Mouse (Mus musculus): ENCODE measurements around the gene Sdk2.

Gene Sdk2

DNA sequence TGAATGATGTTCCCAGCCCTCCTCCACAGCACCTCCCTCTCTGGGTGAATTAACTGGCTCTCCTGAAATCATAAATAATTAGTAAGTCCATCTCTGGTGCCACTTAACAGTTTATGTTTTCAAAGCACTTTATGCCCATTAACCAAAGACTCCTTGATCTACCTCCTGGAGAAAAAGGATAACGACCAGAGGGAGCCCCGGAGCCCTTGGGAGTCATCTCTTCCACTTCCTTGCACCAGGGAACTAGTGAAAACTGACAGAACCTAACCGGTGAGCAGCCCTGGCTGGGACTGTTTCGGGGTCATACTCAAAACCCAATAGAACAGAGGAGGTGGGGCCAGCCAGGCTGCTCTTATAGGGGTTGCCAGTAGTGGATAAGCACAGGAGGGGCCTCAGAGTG lies 22.5 kb downstream of the Sdk2 start:
- DNase-seq: no peak

DNA sequence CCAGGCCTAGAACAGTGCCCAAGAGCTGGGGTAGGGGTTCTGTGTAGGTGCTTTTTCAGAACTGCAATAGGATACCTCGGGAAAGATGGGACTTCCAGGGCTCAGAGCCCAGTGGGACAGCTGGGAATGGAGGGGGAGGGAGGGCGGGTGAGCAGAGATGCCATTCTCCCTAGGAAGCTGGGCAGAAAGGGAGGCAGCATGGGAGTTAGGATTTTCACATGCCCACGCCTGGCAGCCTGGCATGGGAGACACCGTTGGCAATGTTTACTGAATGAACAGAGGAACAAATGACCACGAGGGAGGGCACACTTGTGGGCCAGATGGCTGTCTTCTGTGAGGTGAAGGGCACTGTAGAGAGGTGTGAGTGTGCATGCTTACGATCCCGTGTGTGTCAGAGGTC lies 23.3 kb downstream of the Sdk2 start:
- no peak for DNase-seq

DNA sequence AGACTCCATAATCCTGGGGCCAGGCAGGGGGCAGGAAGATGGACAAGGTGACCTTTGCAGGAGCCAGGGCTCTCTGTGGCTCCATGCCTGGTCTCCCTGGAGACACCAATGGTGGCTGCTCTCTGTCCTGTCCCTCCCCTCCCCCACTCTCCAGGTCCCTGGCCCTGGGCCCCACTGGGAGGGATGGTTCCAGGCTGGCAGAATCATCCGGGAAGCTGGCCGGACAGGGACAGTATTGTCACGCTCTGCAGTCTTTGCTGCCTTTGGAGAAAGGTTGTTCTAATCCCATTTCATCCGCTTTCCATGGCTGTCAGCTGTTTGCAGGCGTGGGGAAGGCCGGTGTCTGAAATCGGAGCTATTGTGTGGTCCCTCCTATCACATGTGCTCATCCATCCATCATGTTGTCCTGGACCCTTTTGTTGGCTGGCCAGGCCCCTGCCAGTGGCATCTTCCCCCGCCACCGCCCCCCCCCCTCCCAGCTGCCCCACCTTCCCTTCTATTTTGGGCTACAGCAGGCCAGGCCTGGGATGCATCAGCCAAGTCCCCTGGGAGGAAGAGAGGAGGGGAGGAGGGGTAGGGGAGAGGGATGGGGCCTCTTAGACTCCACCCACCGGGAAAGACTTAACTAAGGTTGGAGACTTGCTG lies 26.3 kb downstream of the Sdk2 start:
- no peak for DNase-seq

DNA sequence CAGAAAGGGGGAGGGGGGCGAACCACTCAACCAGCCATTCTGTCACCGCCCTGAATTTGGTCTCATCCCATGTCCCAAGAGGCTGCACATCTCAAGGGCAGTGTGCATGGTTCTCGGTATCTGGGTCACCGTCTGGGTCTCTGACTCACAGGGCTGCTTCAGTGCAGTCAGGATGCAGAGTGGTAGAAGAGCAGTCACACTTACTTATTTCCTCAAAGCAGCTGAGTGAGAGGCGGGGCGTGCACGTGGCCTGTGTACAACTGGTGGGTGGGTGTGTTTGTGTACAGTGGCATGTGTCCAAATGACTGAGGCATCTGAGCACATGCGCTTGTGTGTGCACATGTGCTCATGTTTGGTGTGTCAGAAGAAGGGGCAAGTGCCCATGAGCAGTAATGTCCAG lies 28.8 kb downstream of the Sdk2 start:
- DNase-seq: no peak

DNA sequence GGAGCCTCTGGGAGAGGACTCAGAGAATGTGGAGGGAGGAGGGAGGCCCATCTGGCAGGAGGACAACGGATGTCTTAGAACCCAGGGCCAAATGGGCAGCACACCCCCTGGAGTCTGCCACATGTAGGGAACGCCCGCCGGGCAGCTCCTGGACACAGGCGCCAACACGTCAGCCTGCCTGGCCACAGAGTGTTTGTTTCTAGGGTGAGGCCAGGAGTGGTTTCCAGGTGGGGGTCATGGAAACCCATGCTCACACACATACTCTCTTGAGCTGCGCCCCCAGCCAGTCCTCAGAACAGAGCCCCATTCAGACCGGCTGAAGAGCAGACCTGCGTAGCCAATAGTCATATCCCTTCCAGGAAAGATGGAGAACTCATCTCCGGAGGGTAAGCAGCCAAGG lies 35.4 kb downstream of the Sdk2 start:
- DNase-seq: no peak

DNA sequence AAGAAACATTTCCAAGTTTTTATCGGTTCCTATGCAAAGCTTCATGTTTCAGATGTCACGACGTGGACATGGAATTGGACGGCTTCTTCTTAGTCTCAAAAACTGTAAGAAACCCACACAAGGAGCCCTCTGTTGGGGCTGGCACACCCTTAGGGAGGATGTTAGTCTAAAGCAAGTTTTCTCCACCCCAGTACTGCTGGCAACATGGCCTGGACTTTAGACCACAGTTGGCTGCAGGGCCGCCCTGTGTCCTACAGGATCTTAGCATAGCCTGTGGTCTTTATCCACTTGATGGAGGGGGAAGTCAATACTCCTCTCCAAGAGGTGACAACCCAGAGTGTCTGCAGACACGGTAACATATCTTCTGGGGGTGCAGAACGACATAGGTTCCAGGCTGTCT lies 36.6 kb downstream of the Sdk2 start:
- no peak for DNase-seq

DNA sequence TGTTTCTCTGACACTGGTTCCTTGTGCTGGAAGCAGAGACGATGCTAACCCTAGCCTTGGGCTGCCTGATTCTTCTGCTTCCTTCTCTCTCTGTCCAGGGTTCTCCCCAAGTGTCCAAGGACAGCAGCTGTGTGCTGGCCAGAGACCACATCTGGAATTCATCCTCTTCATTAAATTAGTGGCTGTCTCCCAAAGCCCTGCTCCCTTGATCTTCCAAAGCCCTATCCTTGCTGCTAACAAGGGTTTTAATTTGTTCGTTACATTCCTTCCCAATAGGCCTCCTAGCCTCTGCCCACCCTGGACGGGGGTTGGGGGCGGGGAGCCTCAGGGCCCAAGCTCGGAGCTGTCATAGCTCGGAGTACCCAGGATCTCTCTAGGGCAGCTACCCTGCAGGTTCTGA lies 38.3 kb downstream of the Sdk2 start:
- DNase-seq: no peak

DNA sequence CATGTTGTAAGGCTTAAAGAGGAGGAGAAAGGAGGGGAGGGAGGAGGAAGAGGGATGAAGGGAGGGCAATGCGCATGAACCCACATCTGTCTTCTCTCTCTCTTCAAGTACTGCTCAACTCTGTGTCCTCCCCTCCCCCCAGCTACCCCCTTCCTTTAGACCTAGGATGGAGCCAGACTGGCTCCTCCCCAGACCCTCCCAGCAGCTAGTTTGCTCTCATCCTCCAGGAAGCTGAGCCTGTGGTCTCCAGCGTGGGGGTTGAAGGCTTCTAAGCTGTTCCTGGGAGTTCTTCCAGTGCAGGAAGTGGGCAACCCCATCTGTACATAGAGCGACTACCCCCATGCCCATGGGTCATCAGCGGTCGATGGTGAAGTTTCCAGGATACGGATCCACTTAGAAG lies 38.8 kb downstream of the Sdk2 start:
- no peak for DNase-seq

DNA sequence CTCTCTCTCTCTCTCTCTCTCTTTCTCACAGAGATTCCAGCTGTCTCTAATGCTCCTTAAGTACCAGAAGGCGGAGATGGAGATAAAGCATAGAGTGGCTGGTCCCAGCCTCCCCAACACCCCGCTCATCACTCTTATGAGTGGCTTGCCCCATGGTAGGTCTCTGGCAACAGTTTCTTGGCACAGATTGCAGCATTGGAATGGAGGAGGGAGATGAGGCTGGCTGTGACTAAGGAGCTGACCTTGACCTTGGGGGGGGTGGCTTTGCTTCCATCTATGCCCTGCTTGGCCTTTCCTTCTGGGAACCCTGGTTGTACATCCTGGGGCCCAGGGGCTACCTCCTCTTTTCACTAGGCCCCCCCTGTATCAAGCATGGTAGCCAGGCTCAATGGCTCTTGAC lies 41.8 kb downstream of the Sdk2 start:
- DNase-seq: no peak

DNA sequence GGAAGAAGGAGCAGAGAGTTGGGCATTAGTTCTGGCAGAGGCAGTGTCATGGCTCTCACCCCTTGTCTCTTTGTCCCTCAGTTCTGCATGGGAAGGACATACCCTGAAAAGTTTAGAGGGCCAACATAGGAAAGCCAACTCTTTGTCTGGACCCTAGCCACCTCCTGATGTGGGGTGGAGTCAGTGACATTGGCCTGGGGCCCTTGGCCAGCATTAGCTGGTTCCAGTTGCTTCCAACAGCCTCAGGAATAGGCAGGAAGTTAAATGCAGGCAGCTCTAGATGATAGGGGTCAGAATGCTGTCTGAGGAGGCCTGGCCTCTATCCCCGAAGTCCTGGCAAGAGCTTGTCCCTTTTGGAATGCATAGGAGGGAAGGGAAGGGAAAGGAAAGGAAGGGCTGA lies 42.9 kb downstream of the Sdk2 start:
- no peak for DNase-seq

DNA sequence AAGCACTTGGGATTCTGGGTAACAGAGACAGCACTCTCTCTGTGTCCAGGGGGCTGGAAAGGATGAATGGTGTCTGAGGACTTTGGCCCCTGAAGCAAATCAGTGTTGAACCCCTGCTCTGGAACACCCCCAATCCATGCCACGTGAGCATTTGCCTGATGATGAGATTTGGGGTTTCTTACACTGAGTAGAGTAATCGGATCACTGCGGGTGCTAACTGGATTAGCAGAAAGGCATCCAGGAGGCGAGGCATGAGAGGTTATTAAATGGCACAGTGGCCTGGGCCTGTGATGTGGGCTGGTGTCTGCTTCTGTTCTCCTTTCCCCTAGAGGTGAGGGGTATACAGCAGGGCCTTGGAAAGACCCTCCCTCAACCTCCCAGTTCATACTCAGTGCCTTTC lies 44.7 kb downstream of the Sdk2 start:
- DNase-seq: no peak

DNA sequence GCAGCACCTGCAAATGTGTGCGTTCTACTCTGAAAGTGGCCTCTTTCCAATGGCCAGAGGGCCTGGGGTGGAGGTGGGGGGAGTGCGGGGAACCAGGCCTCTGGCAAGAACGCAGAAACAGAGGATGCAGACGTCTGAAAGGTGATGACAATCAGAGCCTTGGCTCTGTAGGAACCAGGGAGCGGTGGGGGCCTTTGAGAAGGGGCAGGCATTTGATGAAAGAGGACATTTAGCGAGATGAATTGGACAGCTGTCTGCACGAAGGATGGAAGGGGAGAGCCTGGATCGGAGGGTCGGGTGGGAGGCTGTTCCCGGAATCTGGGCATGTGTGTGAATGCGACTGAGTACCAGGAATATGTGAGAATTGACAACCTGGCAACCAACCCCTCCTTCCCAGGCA lies 47.8 kb downstream of the Sdk2 start:
- DNase-seq: no peak

DNA sequence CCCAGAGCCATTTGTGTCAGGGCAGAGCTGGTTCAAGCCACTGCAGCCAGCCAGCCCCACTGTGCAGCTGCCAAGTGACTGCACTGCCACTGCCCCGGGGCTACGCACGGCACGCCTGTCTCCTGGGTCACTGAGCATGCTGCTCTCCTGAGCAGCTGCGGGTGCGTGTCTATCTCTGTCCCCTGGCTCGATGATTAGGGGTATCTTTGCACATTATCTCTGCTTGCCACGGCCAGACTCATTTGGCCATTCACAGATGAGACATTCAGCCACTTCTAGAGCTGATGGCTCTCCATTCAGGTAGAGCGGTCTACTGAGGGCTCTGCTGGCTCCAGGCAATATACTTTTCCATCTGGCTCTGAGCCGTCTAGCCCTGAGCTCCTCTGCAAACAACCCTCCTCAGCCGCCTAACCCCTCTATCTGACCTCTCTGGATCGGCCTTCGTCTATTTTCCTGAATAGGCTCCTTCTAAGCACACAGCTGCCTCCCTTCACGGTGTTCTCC lies 49.9 kb downstream of the Sdk2 start:
- DNase-seq: no peak

DNA sequence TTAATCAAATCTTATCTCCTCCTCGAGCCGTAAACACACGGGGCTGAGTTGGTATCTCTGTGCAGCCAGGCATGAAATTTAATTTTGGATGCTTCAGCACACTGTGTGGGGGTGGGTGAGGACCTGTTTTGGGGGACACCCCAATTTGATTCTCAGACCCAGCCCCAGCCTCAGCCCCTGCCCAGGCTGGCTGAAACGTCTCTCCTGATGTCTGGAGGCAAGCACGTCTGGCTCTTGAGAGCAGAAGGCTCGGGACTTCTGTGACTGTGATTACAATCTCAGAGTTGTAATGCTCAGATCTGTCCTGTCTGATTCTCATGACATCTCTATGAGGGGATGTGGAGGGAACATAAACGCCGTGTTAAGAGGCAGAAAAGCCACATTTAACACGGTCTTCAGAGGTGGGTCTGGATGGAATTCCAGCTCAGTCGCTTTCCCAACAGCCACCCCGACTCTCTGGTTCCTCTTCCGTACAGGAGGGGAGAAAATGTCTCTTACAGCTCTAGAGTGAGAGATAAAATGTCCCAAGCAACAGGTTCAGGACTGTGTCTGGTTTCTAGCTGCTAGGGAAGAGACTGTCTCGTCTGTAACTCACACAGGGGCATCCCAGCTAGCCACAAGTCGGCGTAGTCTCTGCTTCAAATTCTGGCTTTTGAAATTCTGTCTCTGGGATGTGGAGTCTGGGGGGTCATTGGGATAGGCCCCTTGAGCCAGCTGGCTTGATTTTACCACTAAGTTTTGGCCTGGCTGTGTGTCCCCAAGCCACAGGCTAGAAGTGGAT lies 50.5 kb downstream of the Sdk2 start:
- no peak for DNase-seq

DNA sequence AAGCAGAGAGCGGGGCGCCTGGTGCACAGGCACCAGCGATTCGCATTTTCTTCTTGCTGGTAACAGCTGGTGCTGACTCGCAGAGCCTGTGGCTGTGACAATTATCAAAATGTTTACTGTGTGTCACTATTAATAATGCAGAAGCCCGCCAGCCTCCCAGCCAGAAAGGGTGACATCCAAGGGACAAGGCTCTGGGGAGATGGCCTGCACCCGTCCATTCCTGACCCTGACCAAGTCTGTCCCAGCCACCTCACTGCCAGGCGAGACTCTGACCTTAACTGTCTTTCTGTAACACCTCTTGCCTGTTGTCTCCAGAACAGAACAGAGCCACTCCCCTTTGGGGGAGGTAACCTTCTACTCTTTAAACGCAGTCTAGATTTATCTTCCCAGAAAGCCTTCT lies 55.3 kb downstream of the Sdk2 start:
- DNase-seq: no peak

DNA sequence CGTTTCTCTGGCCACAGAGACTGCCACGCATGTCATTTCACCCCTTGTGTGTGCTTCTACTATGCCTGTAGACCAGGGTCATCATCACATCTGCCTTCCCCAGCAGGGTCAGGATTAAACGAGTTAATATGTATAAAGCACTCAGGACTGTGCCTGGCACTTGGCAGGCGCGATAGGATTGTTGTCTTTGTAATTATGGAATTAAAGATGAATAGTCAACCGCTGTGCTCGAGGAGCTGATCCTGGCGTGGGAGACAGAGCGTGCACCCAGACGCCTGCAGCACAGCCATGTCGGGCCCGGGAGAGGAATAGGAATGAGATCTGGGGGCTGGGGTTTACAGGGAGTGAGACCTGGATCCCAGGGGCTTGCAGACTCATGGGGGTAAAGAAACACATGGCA lies 61.0 kb downstream of the Sdk2 start:
- no peak for DNase-seq

DNA sequence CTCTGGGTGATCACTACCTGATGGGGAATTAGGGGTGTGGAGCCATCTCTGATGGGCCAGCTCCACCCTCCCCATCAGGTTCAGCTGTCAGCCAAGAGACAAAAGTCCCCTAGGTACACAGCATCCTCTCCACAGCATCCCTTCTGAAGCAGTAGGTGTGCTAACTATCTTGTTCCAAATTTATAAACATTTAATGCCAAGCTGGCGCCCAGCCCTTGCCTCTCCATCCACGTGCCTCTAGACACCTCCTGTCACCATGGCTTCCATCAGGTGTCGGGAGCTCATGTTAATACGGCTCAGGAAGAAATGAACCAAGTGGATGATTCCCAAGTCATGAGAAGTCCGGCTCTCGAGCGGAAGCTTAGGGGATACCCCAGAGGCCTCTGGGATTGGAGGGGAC lies 62.2 kb downstream of the Sdk2 start:
- DNase-seq: no peak

DNA sequence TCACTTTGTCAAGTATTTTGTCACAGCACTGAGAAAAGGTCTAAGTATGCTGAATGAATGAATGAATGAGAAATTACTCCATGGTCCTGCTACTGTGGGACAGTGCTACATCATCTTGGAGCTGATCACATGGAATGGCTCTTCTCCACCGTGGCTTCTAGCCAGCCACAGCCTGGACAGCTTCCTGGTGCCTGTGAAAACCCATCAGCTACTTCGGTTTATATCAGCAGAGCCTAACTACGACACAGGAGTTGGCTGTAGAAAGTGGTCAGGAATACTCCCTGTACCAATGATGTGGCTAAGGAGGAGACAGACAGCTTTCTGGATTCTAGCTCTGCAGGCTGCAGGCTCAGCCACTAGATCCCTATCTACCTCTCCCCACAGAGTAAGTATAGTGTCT lies 63.7 kb downstream of the Sdk2 start:
- no peak for DNase-seq

DNA sequence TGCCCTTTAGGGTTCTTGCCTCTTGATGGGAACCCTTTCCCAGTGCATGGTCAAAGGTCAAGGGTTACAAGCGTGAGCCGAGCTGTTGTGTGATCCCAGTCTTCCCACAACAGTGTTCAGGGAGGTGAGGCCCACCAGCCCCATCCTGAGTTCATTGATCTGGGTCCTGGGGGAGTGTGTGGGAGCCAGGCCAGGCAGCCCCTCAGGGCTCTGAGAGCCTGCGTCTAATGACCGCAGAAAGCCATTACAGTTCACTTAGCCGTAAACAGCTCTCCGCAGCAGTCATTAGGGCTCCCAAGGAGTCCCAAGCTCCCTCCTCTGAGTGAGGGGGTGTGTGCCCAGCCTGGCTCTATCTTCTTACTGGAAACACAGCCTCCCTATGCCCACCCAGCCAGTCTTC lies 66.8 kb downstream of the Sdk2 start:
- no peak for DNase-seq

DNA sequence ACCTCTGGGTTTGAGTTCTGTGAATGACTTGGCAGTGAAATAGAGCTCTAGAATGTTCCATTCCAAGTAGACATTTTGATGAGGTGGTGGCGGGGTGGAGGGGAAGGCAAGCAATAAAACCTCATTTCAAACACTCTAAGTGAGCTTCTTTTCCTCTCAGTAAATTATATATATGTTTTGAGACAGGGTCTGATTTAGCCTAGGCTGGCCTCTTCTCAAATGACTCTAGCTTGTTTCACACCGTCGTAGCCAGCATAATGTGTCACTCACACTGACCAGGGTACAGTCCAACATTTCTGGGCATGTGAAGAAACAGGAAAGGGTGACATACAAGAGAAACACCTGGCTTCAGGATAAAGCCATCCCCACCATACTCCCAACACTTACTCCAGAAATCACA lies 68.1 kb downstream of the Sdk2 start:
- DNase-seq: no peak

DNA sequence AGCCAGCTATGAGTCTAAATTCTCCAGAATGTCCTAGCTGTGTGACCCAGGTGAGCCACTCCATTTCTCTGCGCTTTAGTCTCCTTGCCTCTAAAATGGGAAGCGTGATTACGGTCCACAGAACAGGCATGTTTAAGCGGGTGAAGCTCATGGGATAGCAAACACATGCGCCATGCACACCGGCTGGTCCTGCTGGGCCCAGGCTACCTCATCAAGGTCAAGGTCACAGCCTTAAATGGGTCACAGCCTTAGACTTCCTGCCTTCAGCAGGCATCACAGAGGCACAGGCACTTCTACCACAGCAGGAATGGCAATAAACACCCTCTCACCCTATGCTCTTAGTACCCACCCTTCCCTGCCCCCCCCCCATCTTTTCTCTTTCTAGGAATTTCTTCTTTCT lies 72.9 kb downstream of the Sdk2 start:
- DNase-seq: no peak

DNA sequence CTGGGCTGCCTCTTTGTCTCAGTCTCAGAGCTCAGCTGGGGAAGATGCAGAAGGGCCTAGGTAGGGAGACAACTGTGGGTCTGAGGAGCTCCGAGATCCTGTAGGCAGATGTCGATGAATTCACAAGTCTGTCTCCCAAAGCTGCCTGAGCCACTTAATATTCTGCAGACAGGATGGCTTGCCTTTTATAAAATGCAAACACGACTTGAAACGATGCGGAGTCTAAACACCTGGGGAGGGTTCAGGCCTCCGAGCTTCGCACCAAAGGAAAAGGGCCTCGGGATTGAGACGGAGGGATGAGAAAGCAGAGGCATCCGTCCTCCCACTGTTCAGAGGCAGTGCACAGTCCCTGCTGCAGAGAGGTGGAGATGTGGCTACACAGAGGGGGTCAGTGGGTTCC lies 74.0 kb downstream of the Sdk2 start:
- no peak for DNase-seq

DNA sequence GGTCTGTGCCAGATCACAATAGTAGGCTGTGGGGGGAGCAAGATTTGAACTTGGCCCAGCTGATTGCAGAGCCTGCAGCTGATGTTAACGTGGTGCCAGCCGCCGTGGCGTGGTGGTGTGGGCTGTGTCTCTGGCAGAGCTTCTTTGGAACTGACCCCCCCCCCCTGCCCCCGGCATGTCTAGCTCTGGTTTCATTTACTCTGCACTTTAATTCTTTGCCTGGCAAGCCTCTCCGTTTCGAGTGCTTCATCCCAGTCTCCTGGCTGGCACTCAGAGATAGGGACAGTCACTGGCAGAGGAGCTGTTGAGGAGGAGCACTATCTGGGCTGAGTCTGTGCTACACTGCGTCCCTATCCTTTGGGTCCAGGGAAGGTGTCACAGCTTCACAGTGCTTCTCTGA lies 75.0 kb downstream of the Sdk2 start:
- no peak for DNase-seq

DNA sequence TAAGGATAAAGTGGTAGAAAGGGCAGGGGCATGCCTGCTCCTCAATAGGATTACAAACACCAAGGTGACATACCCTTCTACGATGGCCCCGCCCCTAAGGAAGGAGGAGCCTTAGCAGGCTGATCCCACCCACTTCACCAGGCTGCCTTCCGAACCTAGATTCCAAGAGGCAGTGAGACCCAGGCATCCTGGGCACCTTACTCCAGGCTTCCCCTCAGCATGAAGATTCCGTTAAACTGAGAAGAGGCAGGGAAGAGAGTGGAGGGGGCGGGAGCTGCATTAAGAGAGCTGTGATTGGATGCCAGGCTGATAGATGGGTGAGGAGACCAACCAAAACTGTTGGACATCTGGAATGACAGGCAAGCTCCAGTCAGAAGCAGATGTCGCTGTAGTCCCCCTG lies 76.4 kb downstream of the Sdk2 start:
- peak in 1 of 2 experiments; percentile 2 for DNase-seq

DNA sequence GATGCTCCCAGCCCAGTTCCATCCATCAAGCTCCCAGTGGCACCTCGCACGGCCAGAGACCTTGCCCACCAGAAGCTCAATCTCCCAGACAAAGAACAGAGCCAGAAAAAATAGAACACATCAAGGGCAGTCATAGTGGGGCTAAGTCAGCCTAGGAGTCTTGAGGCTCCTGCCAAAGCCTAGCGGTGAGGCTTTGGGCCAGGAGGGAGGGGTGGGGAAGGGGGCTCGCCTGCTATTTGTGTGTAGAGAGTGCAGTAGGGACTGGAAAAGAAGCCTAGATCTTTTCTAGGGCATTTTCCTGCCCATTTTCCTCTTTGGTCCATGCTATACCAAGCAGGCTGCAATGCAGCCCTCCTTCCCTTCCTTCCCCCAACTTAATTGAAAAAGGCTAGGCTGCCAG lies 76.8 kb downstream of the Sdk2 start:
- no peak for DNase-seq
